Mouse (Mus musculus): ENCODE results near the gene Hoxc5. TPM values are rescaled to one million over a fixed set of nuclear protein-coding genes. Genes with fewer than 3 reads are reported as not detected.

Hoxc5 gene
- polyA plus RNA-seq, 1 experiment from 2014 or later: 0.27 TPM

GRCm38 (mm10) chr15:103020899-103021418 is 53.7 kb downstream of the Hoxc5 start:
- H3K4me1 ChIP-seq (replicated peaks): no peaks in the 10 kb centered on the region
- no peak for ATAC-seq (ENCODE audit: low read depth)
- H3K4me2 ChIP-seq: no peak overlapping the region

GRCm38 (mm10) chr15:103021544-103021943 is 54.3 kb downstream of the Hoxc5 start:
- ATAC-seq (ENCODE audit: low read depth) (no peak), DNase-seq (no peak)
- peaks cover 99% of the 10 kb centered on the region for H3K27me3 ChIP-seq
- H3K9me3 ChIP-seq (replicated peaks): no peaks in the 10 kb centered on the region
- no peak overlapping the region for H3K4me3 ChIP-seq (replicated peaks)
- no peak overlapping the region for H3K27ac ChIP-seq
- no peaks in the 10 kb centered on the region for H3K36me3 ChIP-seq
- H3K4me2 ChIP-seq: no peak overlapping the region
- H3K9ac ChIP-seq: no peak overlapping the region
- no peaks in the 10 kb centered on the region for H3K4me1 ChIP-seq (replicated peaks)
- WGBS (ENCODE audit: insufficient replicate concordance): 14% methylated on average over 8 of the region's 8 CpGs

More at GRCm38 (mm10) chr15:103020899-103021418, 53.7 kb downstream of the Hoxc5 start:
- DNase-seq: no peak
- Histone ChIP-seq H3K36me3 (no peaks in the 10 kb centered on the region), H3K9ac (no peak overlapping the region), H3K4me3 (replicated peaks) (no peak overlapping the region), H3K27me3 (peaks cover 99% of the 10 kb centered on the region), H3K27ac (no peak overlapping the region), H3K9me3 (replicated peaks) (no peaks in the 10 kb centered on the region)
- 3% methylated on average over 8 of the region's 8 CpGs for WGBS (ENCODE audit: insufficient replicate concordance)

- no peaks in the 10 kb centered on the region for H3K9me3 ChIP-seq (replicated peaks)
- ATAC-seq (ENCODE audit: low read depth): no peak
- H3K4me2 ChIP-seq: no peak overlapping the region
- peaks cover 99% of the 10 kb centered on the region for H3K27me3 ChIP-seq
- H3K4me1 ChIP-seq (replicated peaks): no peaks in the 10 kb centered on the region
- H3K4me3 ChIP-seq (replicated peaks): no peak overlapping the region
- no peak for DNase-seq
- no peak overlapping the region for H3K27ac ChIP-seq
- H3K9ac ChIP-seq: no peak overlapping the region
- 10% methylated on average over 2 of the region's 2 CpGs for WGBS (ENCODE audit: insufficient replicate concordance)
- no peaks in the 10 kb centered on the region for H3K36me3 ChIP-seq
These were observed 56.9 kb downstream of the Hoxc5 start for GRCm38 (mm10) chr15:103024131-103024530.

GRCm38 (mm10) chr15:103027266-103028235 is 60.3 kb downstream of the Hoxc5 start:
- DNase-seq: no peak
- no peaks in the 10 kb centered on the region for H3K4me1 ChIP-seq (replicated peaks)
- H3K27ac ChIP-seq: no peak overlapping the region
- H3K27me3 ChIP-seq: peaks cover 97% of the 10 kb centered on the region
- no peak overlapping the region for H3K9ac ChIP-seq
- H3K4me2 ChIP-seq: no peak overlapping the region
- H3K9me3 ChIP-seq (replicated peaks): no peaks in the 10 kb centered on the region
- no peak for ATAC-seq (ENCODE audit: low read depth)
- no peaks in the 10 kb centered on the region for H3K36me3 ChIP-seq
- 4% methylated on average over 43 of the region's 43 CpGs for WGBS (ENCODE audit: insufficient replicate concordance)
- no peak overlapping the region for H3K4me3 ChIP-seq (replicated peaks)

GRCm38 (mm10) chr15:103028916-103029512 is 61.8 kb downstream of the Hoxc5 start:
- Histone ChIP-seq H3K27me3 (peaks cover 99% of the 10 kb centered on the region), H3K9ac (no peak overlapping the region), H3K36me3 (no peaks in the 10 kb centered on the region), H3K4me1 (replicated peaks) (no peaks in the 10 kb centered on the region), H3K4me2 (no peak overlapping the region), H3K9me3 (replicated peaks) (no peaks in the 10 kb centered on the region), H3K27ac (no peak overlapping the region), H3K4me3 (replicated peaks) (no peak overlapping the region)
- WGBS (ENCODE audit: insufficient replicate concordance): 26% methylated on average over 9 of the region's 9 CpGs
- DNase-seq: no peak
- no peak for ATAC-seq (ENCODE audit: low read depth)

- DNase-seq: no peak
- Histone ChIP-seq H3K27me3 (peaks cover 99% of the 10 kb centered on the region), H3K9ac (no peak overlapping the region), H3K27ac (no peak overlapping the region), H3K4me1 (replicated peaks) (no peaks in the 10 kb centered on the region), H3K36me3 (no peaks in the 10 kb centered on the region), H3K4me2 (no peak overlapping the region), H3K4me3 (replicated peaks) (no peak overlapping the region), H3K9me3 (replicated peaks) (no peaks in the 10 kb centered on the region)
- no peak for ATAC-seq (ENCODE audit: low read depth)
- 10% methylated on average over 8 of the region's 8 CpGs for WGBS (ENCODE audit: insufficient replicate concordance)
These were observed 62.9 kb downstream of the Hoxc5 start for GRCm38 (mm10) chr15:103030142-103030541.

- 7% methylated on average over 2 of the region's 3 CpGs for WGBS (ENCODE audit: insufficient replicate concordance)
- peaks cover 99% of the 10 kb centered on the region for H3K27me3 ChIP-seq
- no peak overlapping the region for H3K27ac ChIP-seq
- DNase-seq: no peak
- no peaks in the 10 kb centered on the region for H3K36me3 ChIP-seq
- no peak for ATAC-seq (ENCODE audit: low read depth)
- no peaks in the 10 kb centered on the region for H3K9me3 ChIP-seq (replicated peaks)
- no peak overlapping the region for H3K4me3 ChIP-seq (replicated peaks)
- H3K4me1 ChIP-seq (replicated peaks): no peaks in the 10 kb centered on the region
- no peak overlapping the region for H3K4me2 ChIP-seq
- H3K9ac ChIP-seq: no peak overlapping the region
These were observed 64.9 kb downstream of the Hoxc5 start for GRCm38 (mm10) chr15:103032167-103032566.

- H3K27ac ChIP-seq: no peak overlapping the region
- WGBS (ENCODE audit: insufficient replicate concordance): 3% methylated on average over 26 of the region's 26 CpGs
These were observed 65.7 kb downstream of the Hoxc5 start for GRCm38 (mm10) chr15:103032646-103033575.

GRCm38 (mm10) chr15:103034043-103034806 is 67.0 kb downstream of the Hoxc5 start:
- no peaks in the 10 kb centered on the region for H3K4me1 ChIP-seq (replicated peaks)
- H3K27ac ChIP-seq: no peak overlapping the region
- no peaks in the 10 kb centered on the region for H3K9me3 ChIP-seq (replicated peaks)
- DNase-seq: no peak
- peak overlapping the region; percentile 37 for H3K4me3 ChIP-seq (replicated peaks)
- WGBS (ENCODE audit: insufficient replicate concordance): 2% methylated on average over 24 of the region's 24 CpGs
- no peak for ATAC-seq (ENCODE audit: low read depth)
- peak overlapping the region; percentile 36 for H3K4me2 ChIP-seq
- H3K36me3 ChIP-seq: no peaks in the 10 kb centered on the region
- H3K9ac ChIP-seq: no peak overlapping the region
- H3K27me3 ChIP-seq: peaks cover 99% of the 10 kb centered on the region

More at GRCm38 (mm10) chr15:103032646-103033575, 65.7 kb downstream of the Hoxc5 start:
- no peak for DNase-seq
- no peak overlapping the region for H3K9ac ChIP-seq
- H3K4me2 ChIP-seq: no peak overlapping the region
- no peaks in the 10 kb centered on the region for H3K36me3 ChIP-seq
- ATAC-seq (ENCODE audit: low read depth): no peak
- H3K9me3 ChIP-seq (replicated peaks): no peaks in the 10 kb centered on the region
- no peaks in the 10 kb centered on the region for H3K4me1 ChIP-seq (replicated peaks)
- H3K27me3 ChIP-seq: peaks cover 99% of the 10 kb centered on the region
- no peak overlapping the region for H3K4me3 ChIP-seq (replicated peaks)

GRCm38 (mm10) chr15:103034807-103035547 is 67.7 kb downstream of the Hoxc5 start:
- ATAC-seq (ENCODE audit: low read depth): no peak
- Histone ChIP-seq H3K4me3 (replicated peaks) (peak overlapping the region; percentile 37), H3K4me2 (peak overlapping the region; percentile 36), H3K9me3 (replicated peaks) (no peaks in the 10 kb centered on the region), H3K4me1 (replicated peaks) (no peaks in the 10 kb centered on the region), H3K9ac (no peak overlapping the region), H3K27me3 (peaks cover 99% of the 10 kb centered on the region), H3K36me3 (no peaks in the 10 kb centered on the region), H3K27ac (no peak overlapping the region)
- DNase-seq: no peak
- WGBS (ENCODE audit: insufficient replicate concordance): under 1% methylated on average over 34 of the region's 34 CpGs
